Mouse (Mus musculus) erythroblast, adult 5-6 weeks (primary cell): ENCODE results near the gene Abca1. TPM values are rescaled to one million over a fixed set of nuclear protein-coding genes. Genes with fewer than 3 reads are reported as not detected.

Experiments
- ATAC-seq: replicated peaks from 2 replicates; pipeline ENCODE4 v1.8.0; 2016; ENCODE audit warnings: moderate number of reproducible peaks, mild to moderate bottlenecking, moderate TSS enrichment, inconsistent platforms; ENCODE audit not compliant: poor library complexity, low FRiP score, severe bottlenecking
- total RNA-seq, 2 experiments: library from RNA; stranded (forward) in 1 of 2; stranded (reverse) in 1 of 2; fragments of 150-400 nt in 1 of 2; fragments of 200-764, 138-1000 nt in 1 of 2; gene quantifications; 2 replicates each; pipeline versions ENCODE4 v1.2.3 to v1.2.4; 2015 to 2017; ENCODE audit warnings: low replicate concordance in 2 of 2

Abca1 gene
- total RNA-seq, 2 experiments from 2014 or later, result 1.9 to 2.6 TPM

GRCm38 (mm10) chr4:53126794-53127193, 32.9 kb downstream of the Abca1 start:
- no peak for ATAC-seq

- no peak for ATAC-seq
Measured at GRCm38 (mm10) chr4:53124837-53125490, 34.7 kb downstream of the Abca1 start.

GRCm38 (mm10) chr4:53122310-53122709, 37.4 kb downstream of the Abca1 start:
- no peak for ATAC-seq

GRCm38 (mm10) chr4:53121516-53122227, 38.0 kb downstream of the Abca1 start:
- ATAC-seq, result peak; percentile 50

- peak; percentile 77 for ATAC-seq
Measured at GRCm38 (mm10) chr4:53121084-53121483, 38.6 kb downstream of the Abca1 start.

- no peak for ATAC-seq
Measured at GRCm38 (mm10) chr4:53120038-53120685, 39.5 kb downstream of the Abca1 start.

- no peak for ATAC-seq
Measured at GRCm38 (mm10) chr4:53118643-53119042, 41.1 kb downstream of the Abca1 start.

- ATAC-seq, result no peak
Measured at GRCm38 (mm10) chr4:53117610-53118009, 42.1 kb downstream of the Abca1 start.

GRCm38 (mm10) chr4:53117076-53117475, 42.6 kb downstream of the Abca1 start:
- no peak for ATAC-seq

GRCm38 (mm10) chr4:53115866-53116265, 43.8 kb downstream of the Abca1 start:
- ATAC-seq, result no peak

GRCm38 (mm10) chr4:53115410-53115809, 44.3 kb downstream of the Abca1 start:
- no peak for ATAC-seq

- ATAC-seq, result peak; percentile 63
Measured at GRCm38 (mm10) chr4:53111919-53112355, 47.8 kb downstream of the Abca1 start.

GRCm38 (mm10) chr4:53110356-53110755, 49.3 kb downstream of the Abca1 start:
- no peak for ATAC-seq

- ATAC-seq, result no peak
Measured at GRCm38 (mm10) chr4:53109381-53109928, 50.2 kb downstream of the Abca1 start.

GRCm38 (mm10) chr4:53108194-53108593, 51.5 kb downstream of the Abca1 start:
- no peak for ATAC-seq

- ATAC-seq, result no peak
Measured at GRCm38 (mm10) chr4:53106732-53107131, 53.0 kb downstream of the Abca1 start.

- ATAC-seq, result no peak
Measured at GRCm38 (mm10) chr4:53106071-53106470, 53.6 kb downstream of the Abca1 start.

- no peak for ATAC-seq
Measured at GRCm38 (mm10) chr4:53104634-53105033, 55.1 kb downstream of the Abca1 start.

- ATAC-seq, result no peak
Measured at GRCm38 (mm10) chr4:53102529-53102928, 57.2 kb downstream of the Abca1 start.

GRCm38 (mm10) chr4:53101306-53101705, 58.4 kb downstream of the Abca1 start:
- no peak for ATAC-seq

GRCm38 (mm10) chr4:53100492-53100891, 59.2 kb downstream of the Abca1 start:
- ATAC-seq, result no peak
